Mouse (Mus musculus) duodenum, adult 2 months (tissue): Measurements from ENCODE around the gene Camta1. TPM values are rescaled to one million over a fixed set of nuclear protein-coding genes. Genes with fewer than 3 reads are reported as not detected.

ENCODE experiments used
- polyA plus RNA-seq: library from polyadenylated mRNA; depleted of rRNA; stranded (reverse); fragments of >200 nt; gene quantifications from 2 replicates; pipeline ENCODE4 v1.2.3, GENCODE M21; 2012; ENCODE audit warnings: low replicate concordance; rRNA removed

Gene Camta1
- 2.6 TPM in 2 replicates for polyA plus RNA-seq

DNA sequence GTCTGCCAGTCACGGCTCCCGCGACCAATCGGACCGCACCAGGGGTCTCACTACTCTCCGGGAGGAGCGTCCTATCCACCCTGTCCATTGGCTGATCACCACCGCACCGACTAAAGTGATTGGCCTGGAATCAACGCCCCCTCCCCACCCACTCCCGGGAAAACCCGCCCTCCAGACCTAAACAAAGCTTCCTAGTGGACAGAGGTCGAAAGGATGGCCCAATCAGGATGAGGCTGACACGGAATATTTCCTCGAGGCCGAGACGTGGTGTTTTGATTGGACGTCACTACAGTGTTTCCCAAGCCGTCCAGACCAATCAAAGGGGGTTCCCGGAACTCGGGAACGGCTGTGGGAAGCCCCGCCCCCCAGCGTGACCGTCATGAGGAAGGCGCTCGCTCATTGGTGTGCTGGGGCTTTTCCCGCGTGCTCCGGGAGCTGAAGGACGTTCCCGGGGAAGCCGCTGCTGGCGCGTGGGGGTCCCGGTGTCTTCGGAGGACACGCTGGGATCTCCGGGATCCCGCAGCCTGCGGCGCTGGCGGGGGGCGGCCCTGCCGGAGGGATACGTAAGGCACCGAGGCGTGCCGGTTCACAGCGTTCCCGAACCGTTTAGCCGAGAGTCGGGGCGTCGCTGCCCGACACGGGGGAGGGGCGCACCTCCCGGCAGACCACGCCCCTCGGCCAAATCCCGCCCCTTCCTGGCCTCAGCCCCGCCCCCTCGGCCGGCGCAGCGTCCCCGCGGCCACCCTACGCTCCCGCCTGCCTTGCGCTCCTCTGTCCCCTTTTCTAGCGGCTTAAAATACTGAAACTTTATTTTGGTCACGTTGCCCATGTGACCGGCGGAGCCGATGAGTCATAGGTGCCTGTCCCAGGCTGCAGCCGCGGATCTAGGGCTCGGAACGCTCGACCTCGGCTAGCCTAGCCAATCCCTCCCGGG, at the start of gene Camta1:
TSS of gene Camta1 (minus strand) at position 71 of the 934 bp plus-strand sequence.

DNA sequence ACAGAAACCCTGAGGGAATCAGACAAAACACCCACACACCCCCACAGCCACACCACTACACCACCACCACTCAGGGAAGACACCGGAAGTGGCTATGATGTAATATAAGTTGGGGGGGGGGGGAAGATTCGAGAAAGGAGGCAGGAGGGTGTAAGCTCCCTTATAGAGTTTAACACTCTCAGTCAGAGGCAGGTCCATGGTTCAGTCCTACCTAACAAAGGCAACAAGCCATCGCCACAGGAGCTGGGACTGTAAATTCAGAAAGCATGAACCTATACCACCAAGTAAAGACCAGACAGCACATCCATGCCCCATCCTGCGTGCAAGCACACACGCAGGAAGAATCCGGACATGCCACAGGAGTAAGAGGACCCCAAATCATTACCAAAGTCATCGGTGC, 772.4 kb downstream of the Camta1 start, which contains the start of gene Gm13090:
TSS of gene Gm13090 (plus strand) at position 301 of the 400 bp plus-strand sequence.

DNA sequence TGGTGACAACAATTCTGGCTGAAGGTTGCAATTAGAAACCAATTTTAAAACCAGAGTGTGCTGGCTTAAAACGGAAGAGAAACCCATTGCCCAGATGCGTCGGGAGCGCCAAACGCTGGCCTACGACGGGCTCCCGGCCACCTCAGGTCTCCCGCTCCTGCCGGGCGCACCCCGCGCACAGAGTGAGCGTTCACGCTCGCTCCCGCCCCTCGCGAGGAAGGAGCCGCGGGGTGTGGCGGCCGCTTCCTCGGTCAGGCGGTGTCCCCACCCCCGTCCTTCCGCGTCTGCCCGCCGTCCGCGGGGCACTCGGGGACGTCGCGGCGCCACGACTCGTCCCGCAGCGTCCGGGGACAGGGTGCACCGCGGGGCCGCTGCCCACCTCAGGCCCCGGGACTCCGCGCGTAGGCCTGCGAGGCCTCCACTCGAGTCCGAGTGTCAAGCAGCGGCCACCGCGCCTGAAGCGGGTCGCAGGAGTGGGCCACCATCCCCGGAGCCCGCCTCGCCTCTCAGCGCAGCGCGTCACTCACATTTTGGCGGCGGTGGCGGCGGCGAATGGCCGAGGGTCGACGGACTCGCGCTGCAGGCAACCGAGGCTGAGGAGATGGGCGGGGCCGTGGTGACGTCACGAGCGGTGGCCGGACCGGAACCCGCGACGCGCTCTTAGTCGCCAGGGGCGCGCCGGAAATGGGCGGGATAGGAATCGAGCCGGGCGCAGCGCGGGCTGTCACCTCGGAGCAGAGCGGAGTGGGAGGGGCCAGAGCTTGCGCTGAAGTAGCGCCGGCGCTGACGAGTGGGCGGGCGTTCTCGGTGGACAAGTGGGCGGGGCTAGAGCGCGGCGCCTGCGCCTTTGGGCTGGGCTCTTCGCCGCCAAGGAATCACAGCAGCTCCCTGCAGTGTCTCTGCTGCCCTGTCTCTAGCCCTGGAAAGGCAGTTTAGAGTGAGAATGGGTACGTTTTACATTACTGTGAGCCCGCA, 804.0 kb downstream of the Camta1 start, which contains the start of gene Vamp3:
TSS of gene Vamp3 (minus strand) at position 617 of the 975 bp plus-strand sequence.

DNA sequence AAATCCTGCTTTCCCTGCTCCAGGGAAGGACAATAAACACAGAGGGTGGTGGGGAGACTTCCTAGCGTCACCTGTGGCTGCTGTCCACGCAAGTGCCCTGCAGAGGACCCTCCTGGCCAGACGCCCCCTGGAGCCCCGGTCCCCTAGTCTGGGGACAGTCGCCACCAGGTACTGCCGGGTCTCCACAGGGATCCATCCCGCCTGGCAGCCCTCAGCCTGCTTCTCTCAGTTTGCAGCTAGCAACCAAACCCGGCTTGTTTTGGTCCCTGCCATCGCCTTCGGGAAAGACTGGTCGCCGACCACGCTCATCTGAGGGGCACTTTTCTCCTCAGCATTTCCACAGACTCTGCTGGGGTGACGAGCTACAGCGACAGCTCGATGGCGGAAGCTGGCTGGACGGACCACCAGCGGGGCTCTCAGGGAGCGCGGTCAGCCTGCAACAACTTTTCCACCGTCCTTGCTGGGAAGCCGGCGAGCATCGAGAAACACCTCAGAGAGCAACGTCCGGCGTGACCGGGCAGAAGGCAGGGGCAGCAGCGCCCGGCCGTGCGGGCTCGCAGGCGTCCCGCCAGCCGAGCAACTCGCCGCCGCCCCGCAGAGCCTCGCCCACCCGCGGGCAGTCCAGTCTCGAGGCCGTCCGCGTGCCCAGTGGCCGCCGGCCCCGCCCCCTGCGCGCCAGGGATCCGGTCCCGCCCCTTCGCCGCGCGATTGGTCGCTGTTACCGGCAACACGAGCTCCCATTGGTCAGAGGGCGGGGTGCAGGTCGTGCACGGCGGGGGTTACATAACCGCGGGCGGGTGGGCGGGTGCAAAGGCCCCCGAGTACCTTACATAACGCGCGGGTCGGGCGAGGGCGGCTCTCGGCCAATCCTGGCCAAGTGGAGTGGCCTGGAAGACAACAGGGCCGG, 817.4 kb downstream of the Camta1 start, which contains the start of gene Per3:
TSS of gene Per3 (minus strand) at position 629 of the 907 bp plus-strand sequence.

DNA sequence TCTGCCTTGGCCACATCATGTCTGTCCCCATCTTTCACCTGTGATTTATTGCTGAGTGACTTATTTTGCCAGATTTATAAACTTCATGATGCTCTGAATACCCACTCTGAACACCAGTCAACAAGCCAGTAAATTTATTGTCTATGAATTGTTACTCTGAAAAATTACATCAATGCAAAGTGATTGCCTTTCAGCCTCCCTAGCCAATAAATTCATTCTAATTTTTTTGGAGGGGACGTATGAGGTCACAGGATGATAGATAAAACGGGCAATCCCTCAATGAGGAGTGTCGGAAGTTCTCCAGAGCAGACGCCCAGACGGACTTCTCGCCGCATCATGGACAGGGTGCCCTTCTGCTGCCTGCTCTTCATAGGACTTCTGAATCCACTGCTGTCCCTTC, 864.9 kb downstream of the Camta1 start, which contains the start of gene Uts2:
TSS of gene Uts2 (plus strand) at position 301 of the 400 bp plus-strand sequence.

DNA sequence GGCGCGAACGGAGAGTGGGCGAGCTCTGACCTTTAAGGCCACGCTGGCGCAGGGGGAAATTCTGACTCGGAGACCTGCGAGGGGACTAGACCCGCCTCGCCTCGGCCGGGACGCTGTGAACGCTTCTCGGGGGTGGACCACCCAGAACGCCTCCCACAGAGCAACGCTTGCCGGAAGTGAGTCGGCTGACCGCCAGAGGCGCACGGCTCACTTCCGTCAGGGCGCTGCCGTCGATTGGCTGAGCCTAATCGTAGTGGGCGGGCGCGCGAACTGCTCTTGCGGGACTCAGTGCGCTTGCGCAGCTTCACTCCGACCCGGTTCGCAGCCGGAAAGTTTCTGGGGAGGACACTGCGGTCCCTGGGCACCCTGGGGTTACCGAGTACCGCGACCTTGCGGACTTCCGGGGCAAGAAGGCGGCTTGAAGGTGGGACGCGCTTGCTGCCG, 947.4 kb downstream of the Camta1 start, which contains the start of the genes Park7 and Tnfrsf9:
TSS of gene Park7 (minus strand) at position 148 of the 444 bp plus-strand sequence.
TSS of gene Tnfrsf9 (plus strand) at position 273 of the 444 bp plus-strand sequence.

Other genes with a start within 250 kb of the Camta1 start
- 41.2 and 55.6 TPM in 2 replicates for gene Dnajc11, start 71.8 kb upstream of the Camta1 start, polyA plus RNA-seq
- 19.8 and 34.8 TPM in 2 replicates for gene Thap3, start 127.1 kb upstream of the Camta1 start, polyA plus RNA-seq
- gene Phf13, start 134.4 kb upstream of the Camta1 start, polyA plus RNA-seq = 6.5 and 6.9 TPM in 2 replicates
- 19.2 and 22.7 TPM in 2 replicates for gene Klhl21, start 146.9 kb upstream of the Camta1 start, polyA plus RNA-seq
- gene Zbtb48, start 165.8 kb upstream of the Camta1 start, polyA plus RNA-seq = 9.2 and 15.2 TPM in 2 replicates
- gene Tas1r1, start 176.7 kb upstream of the Camta1 start, polyA plus RNA-seq = 0.05 TPM in 2 replicates
- gene Nol9, start 177.4 kb upstream of the Camta1 start, polyA plus RNA-seq = 12.9 and 13.8 TPM in 2 replicates
- 9.6 and 17.1 TPM in 2 replicates for gene Plekhg5, start 210.6 kb upstream of the Camta1 start, polyA plus RNA-seq